20 mouse cellular contexts compared by ENCODE assay signal in genomic region chr12:83852512-83853213, GRCm38 (mm10).
"Had no signal": no experiment of that assay in that cellular context is flagged by ENCODE, and none has a peak within 500 bp of the region (broad histone marks: within the 10 kb centered on the region; RNA-seq: fewer than 3 reads in every experiment).

No protein-coding gene starts in this region.

- DNase-seq: kidney, adult 9 months; kidney, postnatal 14 days; kidney, postnatal 4 days; layer of hippocampus, adult 9-11 months; liver; lung, adult 18-20 months; lung, postnatal 10 days; lung, postnatal 4 days; midbrain, embryonic 14.5 days; thymus, adult 18-20 months; thymus, postnatal 36 days had no signal

- H3K9ac ChIP-seq: limb, embryonic 13.5 days; liver, embryonic 12.5 days; liver, embryonic 15.5 days; lung, embryonic 15.5 days; neural tube, embryonic 12.5 days; neural tube, embryonic 15.5 days had no signal

- ATAC-seq: liver, embryonic 12.5 days had no signal

- H3K4me3 ChIP-seq: layer of hippocampus, adult 2 months; limb, embryonic 10.5 days; limb, embryonic 13.5 days; liver, embryonic 12.5 days; liver, embryonic 15.5 days; lung, embryonic 15.5 days; neural tube, embryonic 12.5 days; neural tube, embryonic 15.5 days had no signal

- H3K36me3 ChIP-seq: limb, embryonic 10.5 days; limb, embryonic 13.5 days; liver, embryonic 15.5 days; lung, embryonic 15.5 days; neural tube, embryonic 12.5 days; neural tube, embryonic 15.5 days had no signal

- H3K4me1 ChIP-seq: limb, embryonic 10.5 days; limb, embryonic 13.5 days; lung, embryonic 15.5 days; neural tube, embryonic 12.5 days had no signal

- H3K27me3 ChIP-seq: limb, embryonic 13.5 days; liver, embryonic 12.5 days; liver, embryonic 15.5 days; lung, embryonic 15.5 days; neural tube, embryonic 12.5 days; neural tube, embryonic 15.5 days had no signal

- H3K27ac ChIP-seq: layer of hippocampus, adult 2 months; limb, embryonic 10.5 days; limb, embryonic 13.5 days; liver, embryonic 12.5 days; liver, embryonic 15.5 days; lung, embryonic 15.5 days; neural tube, embryonic 12.5 days; neural tube, embryonic 15.5 days had no signal

- H3K4me2 ChIP-seq: limb, embryonic 13.5 days; liver, embryonic 12.5 days; liver, embryonic 15.5 days; lung, embryonic 15.5 days; midbrain, embryonic 11.5 days; neural tube, embryonic 12.5 days; neural tube, embryonic 15.5 days had no signal

- H3K9me3 ChIP-seq: limb, embryonic 10.5 days; limb, embryonic 13.5 days; liver, embryonic 12.5 days; liver, embryonic 15.5 days; lung, embryonic 15.5 days; neural tube, embryonic 12.5 days; neural tube, embryonic 15.5 days had no signal
